Mouse (Mus musculus): ENCODE results near the gene Clic6. TPM values are rescaled to one million over a fixed set of nuclear protein-coding genes. Genes with fewer than 3 reads are reported as not detected.
A peak's percentile ranks its signal among the peaks of the same experiment; 100 is the strongest.

The Clic6 gene
- polyA plus RNA-seq, 2 experiments, result 1.5 to 2.7 TPM

DNA sequence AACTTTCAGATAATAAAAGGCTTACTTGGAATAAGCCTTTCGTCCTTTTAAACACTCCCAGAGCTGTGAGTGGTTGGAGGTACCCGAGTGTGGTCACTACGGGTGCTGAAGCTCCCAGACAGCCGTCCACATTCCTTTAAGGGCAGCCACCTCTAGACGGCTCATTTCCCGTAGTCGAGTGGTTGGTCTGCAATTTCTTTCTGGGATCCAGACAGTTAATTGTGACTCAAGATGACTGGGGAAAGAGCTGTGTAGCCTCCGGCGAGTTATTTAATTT, 66.5 kb downstream of the Clic6 start:
- no peak for ATAC-seq (ENCODE audit: low FRiP score, low read depth)
- Histone ChIP-seq H3K4me2 (replicated peaks; ENCODE audit: low read depth, low read length, severe bottlenecking) (no peak overlapping the region), H3K27ac (replicated peaks; ENCODE audit: low read depth, low read length) (no peak overlapping the region), H3K4me1 (ENCODE audit: control insufficient read depth, insufficient read depth, low read length) (peaks cover 6% of the 10 kb centered on the region; the same call in 1 of the 2 replicates), H3K36me3 (ENCODE audit: control insufficient read depth, insufficient read depth, low read length) (no peaks in the 10 kb centered on the region), H3K4me3 (replicated peaks; ENCODE audit: low read length) (no peak overlapping the region), H3K27me3 (ENCODE audit: control insufficient read depth, insufficient read depth, low read length) (no peaks in the 10 kb centered on the region), H3K9me3 (ENCODE audit: control insufficient read depth, low read length) (no peaks in the 10 kb centered on the region), H3K9ac (ENCODE audit: low read depth, low read length, severe bottlenecking) (no peak overlapping the region)
- DNase-seq (ENCODE audit: low spot score), result no peak
- 42% methylated on average over 9 of the region's 9 CpGs for WGBS
- no peak for TF ChIP-seq POLR2A (IDR thresholded peaks at IDR 0.05; ENCODE audit: borderline replicate concordance, extremely low read depth, insufficient read depth, insufficient read length)

GRCm38 (mm10) chr16:92552858-92553257, 67.3 kb downstream of the Clic6 start:
- ATAC-seq (ENCODE audit: low FRiP score, low read depth), result no peak
- H3K36me3 ChIP-seq (ENCODE audit: control insufficient read depth, insufficient read depth, low read length), result no peaks in the 10 kb centered on the region
- no peak overlapping the region for H3K9ac ChIP-seq (ENCODE audit: low read depth, low read length, severe bottlenecking)
- H3K4me1 ChIP-seq (ENCODE audit: control insufficient read depth, insufficient read depth, low read length), result peaks cover 6% of the 10 kb centered on the region; the same call in 1 of the 2 replicates
- DNase-seq (ENCODE audit: low spot score), result no peak
- no peak overlapping the region for H3K27ac ChIP-seq (replicated peaks; ENCODE audit: low read depth, low read length)
- H3K4me3 ChIP-seq (replicated peaks; ENCODE audit: low read length), result no peak overlapping the region
- no peaks in the 10 kb centered on the region for H3K9me3 ChIP-seq (ENCODE audit: control insufficient read depth, low read length)
- H3K27me3 ChIP-seq (ENCODE audit: control insufficient read depth, insufficient read depth, low read length), result no peaks in the 10 kb centered on the region
- no peak for TF ChIP-seq POLR2A (IDR thresholded peaks at IDR 0.05; ENCODE audit: borderline replicate concordance, extremely low read depth, insufficient read depth, insufficient read length)
- 49% methylated on average over 11 of the region's 11 CpGs for WGBS
- H3K4me2 ChIP-seq (replicated peaks; ENCODE audit: low read depth, low read length, severe bottlenecking), result no peak overlapping the region

GRCm38 (mm10) chr16:92555051-92555450, 69.5 kb downstream of the Clic6 start:
- H3K36me3 ChIP-seq (ENCODE audit: control insufficient read depth, insufficient read depth, low read length), result no peaks in the 10 kb centered on the region
- no peak overlapping the region for H3K4me3 ChIP-seq (replicated peaks; ENCODE audit: low read length)
- H3K27me3 ChIP-seq (ENCODE audit: control insufficient read depth, insufficient read depth, low read length), result no peaks in the 10 kb centered on the region
- H3K4me2 ChIP-seq (replicated peaks; ENCODE audit: low read depth, low read length, severe bottlenecking), result no peak overlapping the region
- WGBS, result 92% methylated on average over 1 of the region's 1 CpGs
- H3K9ac ChIP-seq (ENCODE audit: low read depth, low read length, severe bottlenecking), result no peak overlapping the region
- DNase-seq (ENCODE audit: low spot score) (no peak), ATAC-seq (ENCODE audit: low FRiP score, low read depth) (no peak)
- no peak for TF ChIP-seq POLR2A (IDR thresholded peaks at IDR 0.05; ENCODE audit: borderline replicate concordance, extremely low read depth, insufficient read depth, insufficient read length)
- H3K9me3 ChIP-seq (ENCODE audit: control insufficient read depth, low read length), result no peaks in the 10 kb centered on the region
- peaks cover 6% of the 10 kb centered on the region; the same call in 1 of the 2 replicates for H3K4me1 ChIP-seq (ENCODE audit: control insufficient read depth, insufficient read depth, low read length)
- no peak overlapping the region for H3K27ac ChIP-seq (replicated peaks; ENCODE audit: low read depth, low read length)

DNA sequence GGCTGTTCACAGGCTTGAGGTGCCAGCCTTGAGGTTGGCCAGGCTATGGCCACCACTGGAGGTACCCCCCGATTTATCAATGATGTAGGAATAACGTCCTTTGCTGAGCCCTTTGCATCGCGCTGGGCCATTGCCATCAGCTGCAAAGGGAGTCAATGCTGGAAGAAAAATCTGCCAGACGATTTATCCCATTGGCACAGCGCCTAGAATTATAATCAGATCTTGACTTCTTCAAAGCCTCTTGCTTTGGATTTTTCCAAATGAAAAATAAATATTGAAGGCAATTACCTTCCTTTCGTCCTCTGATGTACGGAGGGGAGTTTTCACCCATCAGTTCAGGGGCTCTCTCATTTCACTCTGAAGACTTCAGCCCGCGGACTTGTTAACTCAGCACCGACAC, 79.8 kb downstream of the Clic6 start:
- H3K9ac ChIP-seq (ENCODE audit: low read depth, low read length, severe bottlenecking), result no peak overlapping the region
- DNase-seq (ENCODE audit: low spot score) (no peak), ATAC-seq (ENCODE audit: low FRiP score, low read depth) (no peak)
- H3K4me3 ChIP-seq (replicated peaks; ENCODE audit: low read length), result no peak overlapping the region
- TF ChIP-seq POLR2A (IDR thresholded peaks at IDR 0.05; ENCODE audit: borderline replicate concordance, extremely low read depth, insufficient read depth, insufficient read length), result no peak
- H3K4me1 ChIP-seq (ENCODE audit: control insufficient read depth, insufficient read depth, low read length), result no peaks in the 10 kb centered on the region
- WGBS, result 63% methylated on average over 11 of the region's 11 CpGs
- peak overlapping the region; percentile 33; the same call in 1 of the 2 replicates for H3K4me2 ChIP-seq (replicated peaks; ENCODE audit: low read depth, low read length, severe bottlenecking)
- no peaks in the 10 kb centered on the region for H3K9me3 ChIP-seq (ENCODE audit: control insufficient read depth, low read length)
- H3K36me3 ChIP-seq (ENCODE audit: control insufficient read depth, insufficient read depth, low read length), result no peaks in the 10 kb centered on the region
- H3K27me3 ChIP-seq (ENCODE audit: control insufficient read depth, insufficient read depth, low read length), result no peaks in the 10 kb centered on the region
- H3K27ac ChIP-seq (replicated peaks; ENCODE audit: low read depth, low read length), result no peak overlapping the region

GRCm38 (mm10) chr16:92565708-92566107, 80.2 kb downstream of the Clic6 start:
- Histone ChIP-seq H3K36me3 (ENCODE audit: control insufficient read depth, insufficient read depth, low read length) (no peaks in the 10 kb centered on the region), H3K27ac (replicated peaks; ENCODE audit: low read depth, low read length) (no peak overlapping the region), H3K9ac (ENCODE audit: low read depth, low read length, severe bottlenecking) (no peak overlapping the region), H3K4me3 (replicated peaks; ENCODE audit: low read length) (no peak overlapping the region), H3K9me3 (ENCODE audit: control insufficient read depth, low read length) (no peaks in the 10 kb centered on the region), H3K27me3 (ENCODE audit: control insufficient read depth, insufficient read depth, low read length) (no peaks in the 10 kb centered on the region), H3K4me2 (replicated peaks; ENCODE audit: low read depth, low read length, severe bottlenecking) (peak overlapping the region; percentile 33; the same call in 1 of the 2 replicates), H3K4me1 (ENCODE audit: control insufficient read depth, insufficient read depth, low read length) (no peaks in the 10 kb centered on the region)
- peak; percentile 66 for ATAC-seq (ENCODE audit: low FRiP score, low read depth)
- 1% methylated on average over 6 of the region's 6 CpGs for WGBS
- DNase-seq (ENCODE audit: low spot score), result peak; percentile 88
- no peak for TF ChIP-seq POLR2A (IDR thresholded peaks at IDR 0.05; ENCODE audit: borderline replicate concordance, extremely low read depth, insufficient read depth, insufficient read length)

- H3K36me3 ChIP-seq (ENCODE audit: control insufficient read depth, insufficient read depth, low read length), result no peaks in the 10 kb centered on the region
- H3K4me3 ChIP-seq (replicated peaks; ENCODE audit: low read length), result no peak overlapping the region
- no peaks in the 10 kb centered on the region for H3K4me1 ChIP-seq (ENCODE audit: control insufficient read depth, insufficient read depth, low read length)
- peak overlapping the region; percentile 33; the same call in 1 of the 2 replicates for H3K4me2 ChIP-seq (replicated peaks; ENCODE audit: low read depth, low read length, severe bottlenecking)
- 14% methylated on average over 5 of the region's 5 CpGs for WGBS
- no peak for ATAC-seq (ENCODE audit: low FRiP score, low read depth)
- no peaks in the 10 kb centered on the region for H3K9me3 ChIP-seq (ENCODE audit: control insufficient read depth, low read length)
- no peak for TF ChIP-seq POLR2A (IDR thresholded peaks at IDR 0.05; ENCODE audit: borderline replicate concordance, extremely low read depth, insufficient read depth, insufficient read length)
- H3K9ac ChIP-seq (ENCODE audit: low read depth, low read length, severe bottlenecking), result no peak overlapping the region
- H3K27me3 ChIP-seq (ENCODE audit: control insufficient read depth, insufficient read depth, low read length), result no peaks in the 10 kb centered on the region
- no peak for DNase-seq (ENCODE audit: low spot score)
- no peak overlapping the region for H3K27ac ChIP-seq (replicated peaks; ENCODE audit: low read depth, low read length)
Measured at GRCm38 (mm10) chr16:92566146-92566545, 80.6 kb downstream of the Clic6 start.

Measured in limb, embryonic 14.5 days (tissue).